Mouse (Mus musculus) cerebellum, adult 2 months (tissue): ENCODE results near the gene Mrps21.

Experiments
- CTCF ChIP-seq: fragments of 200-500 bp; IDR thresholded peaks from 2 replicates; pipeline ENCODE4 v1.5.1; 2011; ENCODE audit warnings: low read depth, mild to moderate bottlenecking, control low read depth, low read length, moderate library complexity, borderline replicate concordance; ENCODE audit not compliant: insufficient read depth
- POLR2A ChIP-seq: fragments of 200-500 bp; IDR thresholded peaks from 2 replicates; pipeline ENCODE4 v1.6.1; 2011; ENCODE audit warnings: low read length, control low read depth, borderline replicate concordance; ENCODE audit not compliant: insufficient read depth

- no peak for TF ChIP-seq CTCF
- no peak for TF ChIP-seq POLR2A
These were observed 20.1 kb upstream of the Mrps21 start, which contains the start of gene BC028528 for GRCm38 (mm10) chr3:95891211-95892065.
